Mouse (Mus musculus) liver, embryonic 14.5 days (tissue): ENCODE measurements at regions not wholly inside any gene's neighbourhood (a gene's known extent, or its start where the extent isn't known, plus 50 kb on each side); places are given as distances from the start of the nearest gene placed in this dataset.

ENCODE experiments used
- ATAC-seq: fragments of 200-750 bp; cut with Nextera tagmentation; 2 replicates; pipeline ENCODE4 v1.8.0; 2017; ENCODE audit warnings: moderate number of reproducible peaks, mild to moderate bottlenecking, moderate library complexity; ENCODE audit not compliant: insufficient read depth
- DNase-seq, 3 experiments: peaks; one replicate each; pipeline ENCODE4 v3.0.0-alpha.2; 2012 to 2013; ENCODE audit warnings: low read depth in 3 of 3, low spot score in 3 of 3
- H3K27ac ChIP-seq: fragments of 300-500 bp; sonication (generic); 2 replicates; pipeline ENCODE4 v1.5.1; 2014; ENCODE audit warnings: moderate library complexity, mild to moderate bottlenecking, control low read depth, inconsistent platforms
- H3K27me3 ChIP-seq: fragments of 300-500 bp; sonication (generic); 2 replicates; pipeline ENCODE4 v1.6.1; 2014; ENCODE audit warnings: mild to moderate bottlenecking, low read length, moderate library complexity; ENCODE audit not compliant: control insufficient read depth, insufficient read depth
- H3K36me3 ChIP-seq: fragments of 300-500 bp; sonication (generic); replicated peaks from 2 replicates; pipeline ENCODE4 v1.6.1; 2014; ENCODE audit warnings: low read depth; ENCODE audit not compliant: control insufficient read depth, insufficient read depth
- H3K4me1 ChIP-seq, 2 experiments: fragments of 200-500 bp in 1 of 2; fragments of 300-500 bp in 1 of 2; sonication (generic) in 1 of 2; replicated peaks; 2 replicates each; pipeline ENCODE4 v1.6.1; 2012 to 2014; ENCODE audit warnings: antibody characterized with exemption in 1 of 2, inconsistent platforms in 1 of 2, low read length in 1 of 2; ENCODE audit not compliant: control insufficient read depth in 2 of 2, insufficient read depth in 2 of 2
- H3K4me2 ChIP-seq: fragments of 300-500 bp; sonication (generic); 2 replicates; pipeline ENCODE4 v1.6.1; 2014; ENCODE audit warnings: low read depth, mild to moderate bottlenecking, control low read depth, moderate library complexity
- H3K4me3 ChIP-seq, 2 experiments: fragments of 200-500 bp in 1 of 2; fragments of 300-500 bp in 1 of 2; sonication (generic) in 1 of 2; 2 replicates each; pipeline ENCODE4 v1.5.1; 2012 to 2014; ENCODE audit warnings: low read depth in 2 of 2, low read length in 2 of 2, mild to moderate bottlenecking in 2 of 2, control low read depth in 1 of 2, inconsistent platforms in 1 of 2, moderate library complexity in 1 of 2; ENCODE audit not compliant: insufficient read depth in 1 of 2
- H3K9ac ChIP-seq: fragments of 300-500 bp; sonication (generic); replicated peaks from 2 replicates; pipeline ENCODE4 v1.6.1; 2014; ENCODE audit warnings: mild to moderate bottlenecking, control low read depth, moderate library complexity
- H3K9me3 ChIP-seq: fragments of 300-500 bp; sonication (generic); 2 replicates; pipeline ENCODE4 v1.6.1; 2016; ENCODE audit warnings: low read length, mixed read lengths; ENCODE audit not compliant: control insufficient read depth
- CTCF ChIP-seq: IDR thresholded peaks from 2 replicates; pipeline ENCODE4 v1.5.1; 2016; ENCODE audit warnings: antibody characterized with exemption, low read depth, control low read depth
- EP300 ChIP-seq: IDR thresholded peaks from 2 replicates; pipeline ENCODE4 v1.6.1; 2016; ENCODE audit warnings: antibody characterized with exemption, low read depth
- WGBS: fragments of 180-500 bp; shearing (Covaris S2); extraction: QIAGEN DNeasy Blood & Tissue Kit; methylation state at CpG from one replicate; pipeline ENCODE4 v1.1.7; 2014; ENCODE audit not compliant: insufficient replicate concordance; 5-methylcytosine and 5-hydroxymethylcytosine counted together

- H3K36me3 ChIP-seq = no peaks in the 10 kb centered on the region
- 24% methylated on average over 15 of the region's 15 CpGs for WGBS
Observed at GRCm38 (mm10) chr14:118371336-118371735, 104.6 kb downstream of the Gm9376 start.

GRCm38 (mm10) chr14:118374819-118375520, 108.2 kb downstream of the Gm9376 start:
- Histone ChIP-seq H3K4me1 (no peaks in the 10 kb centered on the region), H3K9me3 (no peaks in the 10 kb centered on the region), H3K9ac (no peak overlapping the region), H3K27me3 (no peaks in the 10 kb centered on the region; the same call in 1 of the 2 replicates), H3K4me3 (no peak overlapping the region), H3K4me2 (no peak overlapping the region), H3K27ac (no peak overlapping the region), H3K36me3 (no peaks in the 10 kb centered on the region)
- TF ChIP-seq CTCF (no peak), EP300 (no peak)
- WGBS = 78% methylated on average over 10 of the region's 10 CpGs
- ATAC-seq (no peak), DNase-seq (no peak)

More at GRCm38 (mm10) chr14:118371336-118371735, 104.6 kb downstream of the Gm9376 start:
- Histone ChIP-seq H3K4me1 (peaks cover 0 to 2% of the 10 kb centered on the region in 2 experiments; a peak in 2 of 4 replicates), H3K4me3 (no peak overlapping the region), H3K27ac (no peak overlapping the region), H3K9me3 (no peaks in the 10 kb centered on the region), H3K9ac (no peak overlapping the region), H3K27me3 (no peaks in the 10 kb centered on the region; the same call in 1 of the 2 replicates), H3K4me2 (no peak overlapping the region)
- no peak for ATAC-seq
- peak in 1 of 3 experiments; percentile 7 for DNase-seq
- no peak for TF ChIP-seq EP300

- TF ChIP-seq CTCF (no peak), EP300 (no peak)
- ATAC-seq (no peak), DNase-seq (no peak)
- Histone ChIP-seq H3K27me3 (no peaks in the 10 kb centered on the region), H3K36me3 (no peaks in the 10 kb centered on the region), H3K9me3 (no peaks in the 10 kb centered on the region), H3K9ac (no peak overlapping the region), H3K4me3 (no peak overlapping the region), H3K4me1 (no peaks in the 10 kb centered on the region), H3K4me2 (no peak overlapping the region), H3K27ac (no peak overlapping the region)
- WGBS = 83% methylated on average over 12 of the region's 12 CpGs
Observed at GRCm38 (mm10) chr14:118375641-118376040, 108.9 kb downstream of the Gm9376 start.

GRCm38 (mm10) chr14:118379624-118380023, 112.9 kb downstream of the Gm9376 start:
- no peak for TF ChIP-seq EP300
- no peak for TF ChIP-seq CTCF
- H3K27me3 ChIP-seq = no peaks in the 10 kb centered on the region
- no peak for ATAC-seq
- no peaks in the 10 kb centered on the region for H3K4me1 ChIP-seq
- no peak overlapping the region for H3K27ac ChIP-seq
- H3K4me3 ChIP-seq = no peak overlapping the region
- WGBS = 73% methylated on average over 8 of the region's 8 CpGs
- H3K4me2 ChIP-seq = no peak overlapping the region
- H3K36me3 ChIP-seq = no peaks in the 10 kb centered on the region
- no peaks in the 10 kb centered on the region for H3K9me3 ChIP-seq
- no peak for DNase-seq
- no peak overlapping the region for H3K9ac ChIP-seq

GRCm38 (mm10) chr14:118385529-118385932, 118.8 kb downstream of the Gm9376 start:
- Histone ChIP-seq H3K27ac (no peak overlapping the region), H3K4me2 (no peak overlapping the region), H3K4me1 (peaks cover 0 to 2% of the 10 kb centered on the region in 2 experiments; a peak in 1 of 4 replicates), H3K9ac (no peak overlapping the region), H3K9me3 (no peaks in the 10 kb centered on the region), H3K36me3 (no peaks in the 10 kb centered on the region), H3K27me3 (no peaks in the 10 kb centered on the region), H3K4me3 (no peak overlapping the region)
- ATAC-seq (no peak), DNase-seq (no peak)
- whole genome bisulfite sequencing = 7% methylated on average over 7 of the region's 7 CpGs
- TF ChIP-seq EP300 = no peak
- no peak for TF ChIP-seq CTCF
